Mouse (Mus musculus) liver, embryonic 16.5 days (tissue): Measurements from ENCODE around the gene Nfkb1. TPM values are rescaled to one million over a fixed set of nuclear protein-coding genes. Genes with fewer than 3 reads are reported as not detected.

ENCODE experiments used
- ATAC-seq: fragments of 200-750 bp; cut with Nextera tagmentation; 2 replicates; pipeline ENCODE4 v1.8.0; 2017; ENCODE audit warnings: low read depth, mild to moderate bottlenecking, moderate number of reproducible peaks, moderate library complexity
- H3K27ac ChIP-seq: fragments of 300-500 bp; sonication (generic); 2 replicates; pipeline ENCODE4 v1.5.1; 2014; ENCODE audit warnings: mild to moderate bottlenecking, low read length
- H3K27me3 ChIP-seq: fragments of 300-500 bp; sonication (generic); 2 replicates; pipeline ENCODE4 v1.6.1; 2014; ENCODE audit warnings: low read depth, low read length, mixed read lengths; ENCODE audit not compliant: control insufficient read depth, insufficient read depth
- H3K36me3 ChIP-seq: fragments of 300-500 bp; sonication (generic); 2 replicates; pipeline ENCODE4 v1.6.1; 2014; ENCODE audit warnings: mild to moderate bottlenecking; ENCODE audit not compliant: control insufficient read depth, insufficient read depth
- H3K4me1 ChIP-seq: fragments of 300-500 bp; sonication (generic); 2 replicates; pipeline ENCODE4 v1.6.1; 2014; ENCODE audit warnings: low read depth, low read length, mixed read lengths; ENCODE audit not compliant: control insufficient read depth
- H3K4me2 ChIP-seq: fragments of 300-500 bp; sonication (generic); 2 replicates; pipeline ENCODE4 v1.6.1; 2014; ENCODE audit warnings: low read depth, low read length, mixed read lengths
- H3K4me3 ChIP-seq: fragments of 300-500 bp; sonication (generic); 2 replicates; pipeline ENCODE4 v1.5.1; 2014; ENCODE audit warnings: low read depth, mild to moderate bottlenecking, low read length
- H3K9ac ChIP-seq: fragments of 300-500 bp; sonication (generic); 2 replicates; pipeline ENCODE4 v1.6.1; 2014; ENCODE audit warnings: low read depth, low read length
- H3K9me3 ChIP-seq: fragments of 300-500 bp; sonication (generic); replicated peaks from 2 replicates; pipeline ENCODE4 v1.6.1; 2016; ENCODE audit warnings: low read length; ENCODE audit not compliant: control insufficient read depth
- WGBS: fragments of 180-500 bp; shearing (Covaris S2); extraction: QIAGEN DNeasy Blood & Tissue Kit; methylation state at CpG from one replicate; pipeline ENCODE4 v1.1.7; 2014; ENCODE audit not compliant: insufficient replicate concordance; 5-methylcytosine and 5-hydroxymethylcytosine counted together
- polyA plus RNA-seq: library from polyadenylated mRNA; unstranded; fragments of >200 nt; fragmentation: Nextera tagmentation; extraction: Ambion mirVana; gene quantifications from 2 replicates; pipeline ENCODE4 v1.2.1, GENCODE M21; 2015

The Nfkb1 gene
- polyA plus RNA-seq, 1 experiment from 2014 or later, result 10.7 TPM

DNA sequence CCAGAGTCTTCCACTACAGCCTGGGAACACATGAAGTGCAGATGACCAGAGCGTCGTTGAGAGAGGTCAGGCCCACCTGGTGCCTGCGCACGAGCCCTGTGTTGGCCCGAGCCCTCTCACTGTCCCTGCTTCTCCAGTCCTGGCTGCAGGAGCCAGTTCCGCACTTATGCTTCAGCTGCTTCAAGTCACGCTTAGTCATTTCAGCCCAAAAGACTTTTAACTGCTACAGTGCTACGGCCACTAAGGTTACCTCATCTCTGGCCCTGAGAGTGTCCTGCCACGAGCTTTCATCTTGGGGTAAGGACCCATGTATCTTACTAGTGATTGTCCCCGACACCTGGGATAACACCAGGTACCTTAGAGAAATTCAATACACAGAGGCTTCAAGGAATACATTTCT is 36.0 kb upstream of the Nfkb1 start:
- Histone ChIP-seq H3K4me2 (no peak overlapping the region), H3K27me3 (no peaks in the 10 kb centered on the region), H3K27ac (no peak overlapping the region), H3K4me1 (peaks cover 5% of the 10 kb centered on the region; the same call in 1 of the 2 replicates), H3K4me3 (no peak overlapping the region), H3K36me3 (no peaks in the 10 kb centered on the region), H3K9me3 (no peaks in the 10 kb centered on the region), H3K9ac (no peak overlapping the region)
- no peak for ATAC-seq
- WGBS, result 74% methylated on average over 10 of the region's 10 CpGs

DNA sequence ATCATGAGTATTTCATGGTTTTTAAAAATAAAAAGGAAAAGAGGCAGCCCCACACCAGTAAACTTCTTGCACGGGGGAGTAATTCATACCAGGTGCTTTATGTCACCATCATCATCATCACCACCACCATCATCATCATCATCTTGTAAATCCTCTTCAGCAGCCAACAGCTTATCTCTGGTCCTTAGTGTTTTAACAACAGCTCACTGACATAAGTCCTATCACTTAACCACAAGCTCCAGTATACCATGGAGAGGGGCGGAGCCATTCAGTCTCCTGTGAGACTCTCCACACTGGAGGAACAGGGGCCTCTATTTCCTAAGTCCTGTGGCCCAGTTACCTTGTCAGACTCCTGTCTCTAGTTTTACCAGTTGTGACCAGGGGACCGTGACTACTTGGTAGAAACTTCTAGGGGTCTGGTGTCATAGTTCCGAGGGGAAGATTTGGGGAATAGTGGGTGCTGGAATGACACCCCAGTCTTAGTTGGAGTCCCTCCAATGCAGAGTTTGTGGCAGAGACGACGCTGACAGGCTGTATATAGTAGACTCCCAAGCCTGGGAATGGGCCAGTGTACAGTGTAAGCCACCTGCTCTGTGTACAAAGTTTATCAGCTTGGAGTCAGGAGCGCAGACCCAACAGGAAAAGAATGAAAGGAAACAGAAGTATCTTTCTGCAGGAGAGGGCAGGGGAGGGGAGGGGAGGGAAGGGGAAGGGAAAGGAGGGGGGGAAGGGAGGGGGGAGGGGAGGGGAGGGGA is 35.4 kb upstream of the Nfkb1 start:
- H3K4me3 ChIP-seq, result no peak overlapping the region
- no peak overlapping the region for H3K4me2 ChIP-seq
- H3K27ac ChIP-seq, result no peak overlapping the region
- peaks cover 5% of the 10 kb centered on the region; the same call in 1 of the 2 replicates for H3K4me1 ChIP-seq
- no peaks in the 10 kb centered on the region for H3K9me3 ChIP-seq
- H3K9ac ChIP-seq, result no peak overlapping the region
- WGBS, result 32% methylated on average over 7 of the region's 7 CpGs
- H3K36me3 ChIP-seq, result no peaks in the 10 kb centered on the region
- no peaks in the 10 kb centered on the region for H3K27me3 ChIP-seq
- ATAC-seq, result peak; percentile 75

- no peak overlapping the region for H3K4me3 ChIP-seq
- no peak for ATAC-seq
- no peaks in the 10 kb centered on the region for H3K36me3 ChIP-seq
- no peak overlapping the region for H3K4me2 ChIP-seq
- H3K9ac ChIP-seq, result no peak overlapping the region
- H3K4me1 ChIP-seq, result peaks cover 5% of the 10 kb centered on the region; the same call in 1 of the 2 replicates
- H3K9me3 ChIP-seq, result no peaks in the 10 kb centered on the region
- WGBS, result 76% methylated on average over 15 of the region's 15 CpGs
- H3K27ac ChIP-seq, result no peak overlapping the region
- H3K27me3 ChIP-seq, result no peaks in the 10 kb centered on the region
Measured at GRCm38 (mm10) chr3:135726023-135726422, 34.7 kb upstream of the Nfkb1 start.

GRCm38 (mm10) chr3:135722104-135722503 is 30.8 kb upstream of the Nfkb1 start:
- Histone ChIP-seq H3K4me3 (no peak overlapping the region), H3K9ac (no peak overlapping the region), H3K36me3 (no peaks in the 10 kb centered on the region), H3K27me3 (no peaks in the 10 kb centered on the region), H3K4me1 (peaks cover 19% of the 10 kb centered on the region), H3K27ac (no peak overlapping the region), H3K9me3 (no peaks in the 10 kb centered on the region), H3K4me2 (no peak overlapping the region)
- ATAC-seq, result no peak
- 71% methylated on average over 2 of the region's 2 CpGs for WGBS

DNA sequence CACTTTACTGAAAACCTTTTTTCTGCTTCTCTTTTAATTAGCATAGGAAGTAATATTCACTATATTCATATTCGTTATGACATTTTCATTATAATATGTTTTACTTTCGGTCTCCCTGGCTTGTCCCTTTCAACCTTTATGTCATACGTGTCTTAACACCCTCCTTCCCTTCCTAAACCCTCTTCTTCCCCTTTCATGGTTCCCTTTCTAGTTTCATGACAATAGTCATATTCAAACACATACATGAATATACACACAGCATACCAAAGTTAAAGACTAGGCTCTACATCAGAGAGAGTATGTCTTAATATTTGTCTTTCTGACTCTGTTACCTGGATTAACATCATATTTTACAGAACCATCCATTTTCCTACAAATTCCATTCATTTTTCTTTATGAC is 28.6 kb upstream of the Nfkb1 start:
- no peaks in the 10 kb centered on the region for H3K27me3 ChIP-seq
- no peak overlapping the region for H3K4me3 ChIP-seq
- no peak for ATAC-seq
- peaks cover 17% of the 10 kb centered on the region for H3K4me1 ChIP-seq
- no peaks in the 10 kb centered on the region for H3K36me3 ChIP-seq
- no peak overlapping the region for H3K27ac ChIP-seq
- no peak overlapping the region for H3K9ac ChIP-seq
- no peaks in the 10 kb centered on the region for H3K9me3 ChIP-seq
- WGBS, result 68% methylated on average over 3 of the region's 3 CpGs
- H3K4me2 ChIP-seq, result no peak overlapping the region

GRCm38 (mm10) chr3:135719179-135719532 is 27.8 kb upstream of the Nfkb1 start:
- Histone ChIP-seq H3K4me3 (peak overlapping the region; percentile 22), H3K4me1 (peaks cover 17% of the 10 kb centered on the region), H3K27me3 (no peaks in the 10 kb centered on the region), H3K36me3 (no peaks in the 10 kb centered on the region), H3K9ac (no peak overlapping the region; the same call in 1 of the 2 replicates), H3K9me3 (no peaks in the 10 kb centered on the region), H3K27ac (peak overlapping the region; percentile 68), H3K4me2 (peak overlapping the region; percentile 43)
- WGBS, result 21% methylated on average over 6 of the region's 6 CpGs
- ATAC-seq, result peak; percentile 91

DNA sequence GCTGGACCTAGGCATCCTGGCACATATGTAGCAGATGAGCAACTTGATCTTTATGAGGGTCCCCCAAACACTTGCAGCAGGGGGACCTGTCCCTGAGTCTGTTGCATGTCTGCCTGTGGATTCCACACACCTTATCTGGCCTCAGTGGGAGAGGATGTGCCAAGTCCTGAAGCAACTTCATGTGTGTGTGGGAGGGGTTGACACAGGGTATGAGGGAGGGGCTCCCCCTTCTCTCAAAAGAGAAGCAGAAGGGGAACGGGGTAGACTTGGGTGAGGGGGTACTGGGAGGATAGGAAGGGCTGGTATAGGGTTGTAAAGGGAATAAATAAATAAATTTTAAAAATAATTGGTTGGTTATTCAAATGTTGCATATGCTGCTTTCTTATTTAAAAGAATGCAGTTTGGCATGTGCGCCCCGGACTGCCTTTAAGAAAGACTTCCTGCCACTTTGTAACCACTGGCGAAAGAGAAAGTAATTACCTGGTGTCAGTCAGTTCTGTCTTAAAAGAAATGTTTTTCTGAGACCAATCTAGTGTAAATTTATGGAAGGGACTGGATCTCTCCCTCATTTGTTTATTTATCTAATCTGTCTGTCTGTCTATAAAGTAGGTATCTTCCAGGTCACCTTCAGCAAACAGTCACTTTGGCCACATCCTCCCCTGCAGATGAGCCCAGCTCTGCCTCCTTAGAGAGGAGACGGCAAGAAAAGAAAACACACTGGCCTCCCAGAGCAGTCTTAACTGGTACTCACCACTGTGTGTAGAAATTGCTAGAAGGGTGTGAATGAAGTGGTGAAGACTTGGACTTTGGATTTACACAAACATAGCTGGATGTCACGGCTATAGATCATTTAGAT is 27.2 kb upstream of the Nfkb1 start:
- H3K9ac ChIP-seq, result peak overlapping the region; percentile 32
- no peaks in the 10 kb centered on the region for H3K36me3 ChIP-seq
- 18% methylated on average over 6 of the region's 6 CpGs for WGBS
- peaks cover 17% of the 10 kb centered on the region for H3K4me1 ChIP-seq
- H3K27ac ChIP-seq, result peak overlapping the region; percentile 68
- peak; percentile 60 for ATAC-seq
- no peaks in the 10 kb centered on the region for H3K27me3 ChIP-seq
- H3K4me2 ChIP-seq, result peak overlapping the region; percentile 43
- H3K4me3 ChIP-seq, result peak overlapping the region; percentile 22
- no peaks in the 10 kb centered on the region for H3K9me3 ChIP-seq

DNA sequence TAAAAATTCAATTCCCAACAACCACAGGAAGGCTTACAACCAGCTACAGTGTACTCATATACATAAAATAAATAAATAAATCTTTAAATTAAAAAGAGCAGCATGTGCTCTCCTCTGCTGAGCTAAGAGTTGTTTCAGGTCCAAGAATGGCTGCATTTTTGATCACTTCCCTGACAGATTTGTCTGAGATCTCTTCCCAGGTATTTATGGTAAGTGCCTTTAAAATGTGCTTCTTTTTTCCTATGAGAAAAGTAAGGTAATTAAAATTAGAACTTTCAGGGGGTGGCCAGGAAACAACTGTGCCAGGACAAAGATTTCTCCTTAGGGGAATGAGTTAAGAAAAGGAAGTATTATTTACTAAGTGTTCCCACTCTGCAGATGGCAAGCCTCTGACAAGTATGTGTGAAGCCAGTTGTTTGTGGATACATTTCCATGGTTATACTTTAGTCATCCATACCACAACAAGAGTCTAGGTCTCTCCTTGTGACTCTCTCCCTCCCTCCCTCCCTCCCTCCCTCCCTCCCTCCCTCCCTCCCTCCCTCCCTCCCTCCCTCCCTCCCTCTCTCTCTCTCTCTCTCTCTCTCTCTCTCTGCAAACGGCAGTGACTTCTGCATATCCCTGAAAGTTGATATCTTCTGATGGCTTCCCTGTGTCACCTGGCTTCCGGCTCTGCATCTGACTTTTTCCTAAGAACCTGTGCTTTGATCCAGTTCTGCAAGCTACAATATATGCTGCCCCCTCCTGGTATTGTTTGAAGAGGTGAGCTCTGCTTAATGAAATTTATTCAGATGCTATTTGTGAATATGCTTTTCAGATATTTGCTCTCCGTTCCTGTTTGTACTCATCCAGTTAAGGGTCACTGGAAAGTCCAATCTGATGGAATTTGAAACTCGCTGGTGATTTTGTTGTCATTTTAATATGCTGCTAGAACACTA is 21.9 kb upstream of the Nfkb1 start:
- Histone ChIP-seq H3K4me3 (no peak overlapping the region), H3K4me1 (peaks cover 6% of the 10 kb centered on the region), H3K36me3 (no peaks in the 10 kb centered on the region), H3K9ac (no peak overlapping the region), H3K9me3 (no peaks in the 10 kb centered on the region), H3K27ac (no peak overlapping the region), H3K4me2 (no peak overlapping the region), H3K27me3 (no peaks in the 10 kb centered on the region)
- no peak for ATAC-seq
- WGBS, result 34% methylated on average over 4 of the region's 4 CpGs
